ENCODE assay signal across 12 mouse cellular contexts in genomic region chr19:55577306-55578042, GRCm38 (mm10).
DNase-seq lines count a peak whose midpoint lies in the region; ATAC-seq lines count a peak whose summit lies in the region.
"Had no signal": no experiment of that assay in that cellular context is flagged by ENCODE, and none has a peak within 500 bp of the region (broad histone marks: within the 10 kb centered on the region; RNA-seq: fewer than 3 reads in every experiment).

No protein-coding gene starts in this region.

- 70% methylated on average over 25 of the region's 25 CpGs for WGBS in kidney, embryonic 14.5 days
- WGBS in embryonic facial prominence, embryonic 10.5 days = 83% methylated on average over 25 of the region's 25 CpGs
- 85% methylated on average over 25 of the region's 25 CpGs for WGBS in hindbrain, embryonic 12.5 days
- 81% methylated on average over 25 of the region's 25 CpGs for WGBS in midbrain, embryonic 14.5 days

- peak; percentile 68 for ATAC-seq in kidney, embryonic 14.5 days (ENCODE audit: low FRiP score, low TSS enrichment)
- 0 out of 2 replicates have a peak, but pooled peaks have one; percentile 53 for ATAC-seq in hindbrain, embryonic 12.5 days (ENCODE audit: low FRiP score)
- no peak for ATAC-seq in midbrain, embryonic 14.5 days (ENCODE audit: low FRiP score, low TSS enrichment)
- ATAC-seq: activated CD4-positive, CD25-positive, alpha-beta regulatory T cell, adult 4 months had no signal

- H3K4me2 ChIP-seq in kidney, embryonic 14.5 days (replicated peaks; ENCODE audit: low read depth, low read length) = no peak overlapping the region
- H3K4me2 ChIP-seq in hindbrain, embryonic 12.5 days (replicated peaks) = no peak overlapping the region
- H3K4me2 ChIP-seq in midbrain, embryonic 14.5 days (ENCODE audit: low read length) = no peak overlapping the region

- no peaks in the 10 kb centered on the region for H3K36me3 ChIP-seq in kidney, embryonic 14.5 days (ENCODE audit: control insufficient read depth, insufficient read depth, low read length)
- no peaks in the 10 kb centered on the region for H3K36me3 ChIP-seq in embryonic facial prominence, embryonic 10.5 days (replicated peaks)
- no peaks in the 10 kb centered on the region for H3K36me3 ChIP-seq in hindbrain, embryonic 12.5 days
- H3K36me3 ChIP-seq in midbrain, embryonic 14.5 days (ENCODE audit: control insufficient read depth, insufficient read depth, low read length) = no peaks in the 10 kb centered on the region
- H3K36me3 ChIP-seq: heart, embryonic 13.5 days had no signal

- H3K9ac ChIP-seq in kidney, embryonic 14.5 days (ENCODE audit: low read depth, low read length) = no peak overlapping the region
- H3K9ac ChIP-seq in hindbrain, embryonic 12.5 days = no peak overlapping the region
- 0 out of 2 replicates have a peak overlapping the region, but pooled peaks have one; percentile 26 for H3K9ac ChIP-seq in midbrain, embryonic 14.5 days (replicated peaks; ENCODE audit: low read length)
- H3K9ac ChIP-seq: heart, embryonic 13.5 days had no signal

- H3K4me1 ChIP-seq in kidney, embryonic 14.5 days (ENCODE audit: control insufficient read depth, insufficient read depth, low read length) = peaks cover 12% of the 10 kb centered on the region
- peaks cover 53% of the 10 kb centered on the region for H3K4me1 ChIP-seq in embryonic facial prominence, embryonic 10.5 days
- H3K4me1 ChIP-seq in hindbrain, embryonic 12.5 days = peaks cover 21% of the 10 kb centered on the region
- peaks cover 12% of the 10 kb centered on the region for H3K4me1 ChIP-seq in midbrain, embryonic 14.5 days (ENCODE audit: control insufficient read depth, insufficient read depth, low read length)

- H3K4me3 ChIP-seq in kidney, embryonic 14.5 days (ENCODE audit: low read length) = no peak overlapping the region
- H3K4me3 ChIP-seq in embryonic facial prominence, embryonic 10.5 days = no peak overlapping the region
- H3K4me3 ChIP-seq in hindbrain, embryonic 12.5 days = no peak overlapping the region
- no peak overlapping the region for H3K4me3 ChIP-seq in midbrain, embryonic 14.5 days (replicated peaks; ENCODE audit: low read depth, low read length)
- H3K4me3 ChIP-seq: heart, embryonic 13.5 days had no signal

- no peak overlapping the region for H3K27ac ChIP-seq in kidney, embryonic 14.5 days (ENCODE audit: low read depth, low read length)
- peak overlapping the region; percentile 66 for H3K27ac ChIP-seq in embryonic facial prominence, embryonic 10.5 days (replicated peaks)
- H3K27ac ChIP-seq in hindbrain, embryonic 12.5 days = peak overlapping the region; percentile 40
- peak overlapping the region; percentile 76; the same call in 1 of the 2 replicates for H3K27ac ChIP-seq in midbrain, embryonic 14.5 days (replicated peaks; ENCODE audit: low read depth, low read length)
- H3K27ac ChIP-seq: heart, embryonic 13.5 days; kidney, postnatal 0 days had no signal

- H3K9me3 ChIP-seq in kidney, embryonic 14.5 days (ENCODE audit: control insufficient read depth, low read length) = no peaks in the 10 kb centered on the region
- no peaks in the 10 kb centered on the region for H3K9me3 ChIP-seq in embryonic facial prominence, embryonic 10.5 days
- H3K9me3 ChIP-seq in hindbrain, embryonic 12.5 days (replicated peaks) = no peaks in the 10 kb centered on the region
- no peaks in the 10 kb centered on the region for H3K9me3 ChIP-seq in midbrain, embryonic 14.5 days (ENCODE audit: control insufficient read depth, low read length)
- H3K9me3 ChIP-seq: heart, embryonic 13.5 days had no signal

- no peaks in the 10 kb centered on the region for H3K27me3 ChIP-seq in kidney, embryonic 14.5 days (ENCODE audit: control insufficient read depth, insufficient read depth, low read length)
- peaks cover 34% of the 10 kb centered on the region for H3K27me3 ChIP-seq in embryonic facial prominence, embryonic 10.5 days (replicated peaks; ENCODE audit: low read depth, poor library complexity, severe bottlenecking)
- peaks cover 11% of the 10 kb centered on the region; the same call in 1 of the 2 replicates for H3K27me3 ChIP-seq in hindbrain, embryonic 12.5 days
- H3K27me3 ChIP-seq in midbrain, embryonic 14.5 days (ENCODE audit: control insufficient read depth, insufficient read depth, low read length) = 0 out of 2 replicates have a peak, but pooled peaks cover 3% of the 10 kb centered on the region
- H3K27me3 ChIP-seq: CH12.LX; heart, embryonic 13.5 days had no signal

- DNase-seq in kidney, adult 18-20 months = no peak
- DNase-seq in embryonic facial prominence, embryonic 10.5 days (ENCODE audit: low spot score) = no peak
- no peak for DNase-seq in midbrain, embryonic 14.5 days
- no peak for DNase-seq in left cerebral cortex, adult 8-10 months (ENCODE audit: low spot score in 2 of 2)
- DNase-seq in thymus, adult 18-20 months = no peak
- no peak for DNase-seq in cerebellum, postnatal 25 days
